Mouse (Mus musculus): ENCODE measurements around the gene Clk1. TPM values are rescaled to one million over a fixed set of nuclear protein-coding genes. Genes with fewer than 3 reads are reported as not detected.
"Not testable (repeated sequence)": the region's sequence is repeated elsewhere in the genome, so short reads cannot be mapped to it uniquely, and the experiment has no call there.

Clk1 gene
- polyA plus RNA-seq, 1 experiment from 2014 or later: 254 TPM

DNA sequence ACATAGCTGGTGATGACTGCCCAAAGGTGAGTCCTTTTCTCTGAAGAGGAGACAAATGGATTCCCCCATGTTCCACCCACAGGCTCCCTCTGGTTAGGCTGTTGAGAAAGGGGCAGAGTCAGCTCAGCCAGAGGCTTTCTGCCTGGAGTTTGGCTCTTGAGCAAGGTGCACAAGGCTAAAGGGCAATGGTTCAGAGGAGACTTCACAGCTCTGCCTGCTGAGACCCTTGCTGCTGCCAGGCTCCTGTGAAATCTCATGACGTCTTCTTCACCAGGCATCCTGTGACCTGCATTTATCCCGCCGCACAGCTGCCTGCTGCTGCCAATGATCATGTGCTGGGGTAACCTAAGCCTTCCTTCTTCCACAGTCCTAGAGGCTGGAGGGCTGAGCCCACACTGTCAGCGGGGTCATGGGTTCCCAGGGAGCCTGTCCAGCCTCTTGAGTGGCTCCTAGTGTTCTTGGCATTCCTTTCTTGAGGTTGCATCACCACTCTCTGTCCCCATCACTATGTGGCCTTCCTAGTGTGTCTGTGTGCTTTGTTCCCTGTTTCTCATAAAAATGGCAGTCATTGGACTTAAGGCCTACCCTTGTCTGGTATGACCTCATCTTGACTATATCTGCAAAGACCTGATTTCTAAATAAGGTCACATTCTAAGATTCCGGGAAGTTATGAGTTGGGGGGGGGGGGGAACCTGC lies 41.1 kb downstream of the Clk1 start:
- no peak overlapping the region for H3K9ac ChIP-seq (replicated peaks; ENCODE audit: low read depth, low read length)
- no peaks in the 10 kb centered on the region for H3K27me3 ChIP-seq (ENCODE audit: control insufficient read depth, insufficient read depth, low read length)
- H3K4me2 ChIP-seq (replicated peaks; ENCODE audit: low read depth, low read length): no peak overlapping the region
- no peaks in the 10 kb centered on the region for H3K4me1 ChIP-seq (ENCODE audit: control insufficient read depth, insufficient read depth, low read length)
- WGBS: 73% methylated on average over 5 of the region's 5 CpGs
- no peaks in the 10 kb centered on the region for H3K9me3 ChIP-seq (ENCODE audit: control insufficient read depth, low read depth, low read length)
- ATAC-seq (ENCODE audit: insufficient number of reproducible peaks, insufficient read depth, low FRiP score, low read depth): no peak
- no peaks in the 10 kb centered on the region for H3K36me3 ChIP-seq (ENCODE audit: control insufficient read depth, insufficient read depth, low read length)
- no peak overlapping the region for H3K4me3 ChIP-seq (ENCODE audit: low read depth, low read length)
- H3K27ac ChIP-seq (ENCODE audit: low read length): no peak overlapping the region

DNA sequence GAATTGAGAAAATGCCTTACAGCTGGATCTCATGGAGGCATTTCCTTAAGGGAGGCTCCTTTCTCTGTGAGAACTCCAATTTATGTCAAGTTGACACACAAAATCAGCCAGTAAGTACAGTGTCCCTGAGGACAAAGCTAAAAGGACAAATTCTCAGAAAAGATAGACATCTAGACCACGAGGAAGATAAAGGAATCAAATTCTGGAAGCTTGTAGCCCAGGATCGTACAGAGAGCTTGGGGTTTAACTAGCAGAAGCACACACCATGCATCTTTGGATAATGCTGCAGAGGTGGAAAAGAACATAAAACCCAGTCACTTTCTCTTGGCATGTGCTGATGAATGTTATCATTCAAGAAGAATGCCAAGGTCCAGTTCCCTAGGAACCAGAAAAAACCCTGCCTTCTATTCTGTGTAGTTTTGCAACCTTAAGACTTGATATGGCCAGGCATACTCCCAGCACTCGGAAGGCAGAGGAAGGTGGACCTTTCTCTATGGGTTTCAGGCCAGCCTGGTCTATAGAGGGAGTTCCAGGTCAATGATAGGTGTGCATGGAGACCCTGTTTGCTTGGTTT lies 48.2 kb downstream of the Clk1 start:
- Histone ChIP-seq H3K27me3 (ENCODE audit: control insufficient read depth, insufficient read depth, low read length) (no peaks in the 10 kb centered on the region), H3K27ac (ENCODE audit: low read length) (no peak overlapping the region), H3K36me3 (ENCODE audit: control insufficient read depth, insufficient read depth, low read length) (no peaks in the 10 kb centered on the region), H3K9ac (replicated peaks; ENCODE audit: low read depth, low read length) (no peak overlapping the region), H3K4me2 (replicated peaks; ENCODE audit: low read depth, low read length) (no peak overlapping the region), H3K9me3 (ENCODE audit: control insufficient read depth, low read depth, low read length) (no peaks in the 10 kb centered on the region), H3K4me3 (ENCODE audit: low read depth, low read length) (no peak overlapping the region), H3K4me1 (ENCODE audit: control insufficient read depth, insufficient read depth, low read length) (no peaks in the 10 kb centered on the region)
- WGBS: 78% methylated on average over 3 of the region's 3 CpGs
- ATAC-seq (ENCODE audit: insufficient number of reproducible peaks, insufficient read depth, low FRiP score, low read depth): no peak

DNA sequence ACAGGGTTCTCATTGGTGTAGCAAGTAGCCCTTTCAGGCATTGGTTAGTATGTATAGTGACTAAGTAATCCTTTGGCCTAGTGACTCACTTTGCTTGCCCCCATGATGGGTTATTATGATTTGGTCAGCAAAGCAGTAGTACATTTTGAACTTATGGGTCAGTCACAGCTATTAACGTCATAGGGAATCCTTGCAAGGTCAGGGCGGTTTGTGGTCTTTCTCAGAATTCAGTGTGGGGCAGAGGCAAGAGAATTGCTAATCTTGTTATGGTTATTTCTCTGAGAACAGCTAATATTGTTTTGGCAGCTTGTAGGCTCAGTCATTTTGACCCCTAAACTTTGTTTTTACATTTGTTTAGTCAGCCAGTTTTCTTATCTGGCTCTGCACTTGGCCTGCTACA lies 49.6 kb downstream of the Clk1 start:
- ATAC-seq (ENCODE audit: insufficient number of reproducible peaks, insufficient read depth, low FRiP score, low read depth); H3K27me3 ChIP-seq (ENCODE audit: control insufficient read depth, insufficient read depth, low read length); H3K27ac ChIP-seq (ENCODE audit: low read length); H3K4me1 ChIP-seq (ENCODE audit: control insufficient read depth, insufficient read depth, low read length); H3K4me2 ChIP-seq (replicated peaks; ENCODE audit: low read depth, low read length); H3K9ac ChIP-seq (replicated peaks; ENCODE audit: low read depth, low read length); H3K36me3 ChIP-seq (ENCODE audit: control insufficient read depth, insufficient read depth, low read length); H3K4me3 ChIP-seq (ENCODE audit: low read depth, low read length); H3K9me3 ChIP-seq (ENCODE audit: control insufficient read depth, low read depth, low read length): not testable (repeated sequence)
- 71% methylated on average over 2 of the region's 2 CpGs for WGBS

DNA sequence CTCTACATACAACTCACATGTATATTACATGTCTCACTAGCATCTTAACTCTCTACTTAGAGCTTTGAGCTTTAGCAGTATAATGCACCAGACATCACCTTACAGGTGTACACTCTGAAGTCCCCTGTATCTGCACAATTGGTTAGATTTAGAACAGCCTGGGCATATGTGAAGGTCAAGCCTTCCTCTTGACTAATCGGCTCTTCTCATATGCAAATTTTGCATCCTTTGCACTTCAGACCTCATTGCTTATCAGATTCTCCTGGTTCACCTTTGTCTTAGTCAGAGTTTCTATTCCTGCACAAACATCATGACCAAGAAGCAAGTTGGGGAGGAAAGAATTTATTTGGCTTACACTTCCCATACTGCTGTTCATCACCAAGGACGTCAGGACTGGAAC lies 54.1 kb downstream of the Clk1 start:
- H3K4me3 ChIP-seq (ENCODE audit: low read depth, low read length): no peak overlapping the region
- H3K36me3 ChIP-seq (ENCODE audit: control insufficient read depth, insufficient read depth, low read length): no peaks in the 10 kb centered on the region
- WGBS: 75% methylated on average over 2 of the region's 2 CpGs
- H3K27ac ChIP-seq (ENCODE audit: low read length): no peak overlapping the region
- H3K4me1 ChIP-seq (ENCODE audit: control insufficient read depth, insufficient read depth, low read length): no peaks in the 10 kb centered on the region
- H3K9me3 ChIP-seq (ENCODE audit: control insufficient read depth, low read depth, low read length): no peaks in the 10 kb centered on the region
- H3K4me2 ChIP-seq (replicated peaks; ENCODE audit: low read depth, low read length): no peak overlapping the region
- no peak overlapping the region for H3K9ac ChIP-seq (replicated peaks; ENCODE audit: low read depth, low read length)
- H3K27me3 ChIP-seq (ENCODE audit: control insufficient read depth, insufficient read depth, low read length): no peaks in the 10 kb centered on the region
- no peak for ATAC-seq (ENCODE audit: insufficient number of reproducible peaks, insufficient read depth, low FRiP score, low read depth)

DNA sequence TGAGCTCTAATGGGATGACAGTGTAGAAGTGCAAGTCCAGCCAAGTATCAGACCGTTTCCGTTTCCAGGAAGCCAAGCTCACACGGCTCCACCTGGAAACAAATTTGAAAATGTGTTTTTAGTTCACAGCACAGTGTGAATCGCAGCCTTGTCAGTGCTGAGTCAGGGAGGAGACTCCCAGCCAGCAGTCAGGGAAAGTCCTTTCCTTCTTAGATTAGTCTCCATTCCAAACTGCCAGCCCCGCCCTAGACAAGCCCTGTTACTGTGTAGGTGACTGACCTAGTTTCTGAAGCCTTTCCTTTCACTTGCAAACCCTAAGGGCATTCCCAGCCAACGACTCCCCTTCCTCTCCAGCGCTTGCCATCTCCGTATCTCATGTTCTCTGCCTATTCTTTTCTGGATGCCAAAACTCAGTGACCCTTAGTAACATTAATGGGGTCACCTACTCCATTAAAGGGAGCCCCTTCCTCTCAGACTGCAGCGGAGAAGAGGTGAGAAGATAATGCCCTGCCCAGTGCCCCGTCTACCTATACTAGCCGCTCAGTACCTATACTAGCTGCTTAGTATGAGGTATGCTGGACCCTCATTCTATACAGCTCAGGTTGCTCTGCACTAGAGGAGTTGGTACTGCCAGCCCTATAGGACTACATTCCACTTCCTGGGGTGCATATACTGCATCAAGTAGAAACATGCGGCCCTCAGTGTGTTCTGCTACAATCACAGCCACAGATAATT lies 57.0 kb downstream of the Clk1 start:
- peak; percentile 71; the same call in 1 of the 2 replicates for ATAC-seq (ENCODE audit: insufficient number of reproducible peaks, insufficient read depth, low FRiP score, low read depth)
- no peak overlapping the region for H3K9ac ChIP-seq (replicated peaks; ENCODE audit: low read depth, low read length)
- WGBS: 84% methylated on average over 12 of the region's 12 CpGs

DNA sequence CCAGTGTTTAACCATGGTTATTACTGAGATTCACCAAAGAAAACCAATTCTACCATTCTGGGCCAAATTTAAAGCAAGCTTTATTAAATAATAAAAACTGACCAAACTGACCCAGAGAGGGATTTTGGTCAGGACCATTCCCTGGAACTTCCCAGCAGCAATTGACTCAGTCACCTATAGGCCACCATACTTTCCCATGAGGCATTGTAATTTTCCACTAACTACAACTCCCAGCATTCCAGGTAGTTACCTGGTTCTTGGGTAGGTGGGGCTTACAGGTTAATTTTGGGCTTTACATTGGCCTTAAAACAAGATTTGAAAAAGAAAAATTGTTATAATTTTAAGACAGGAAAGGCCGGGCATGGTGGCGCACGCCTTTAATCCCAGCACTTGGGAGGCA lies 58.0 kb downstream of the Clk1 start:
- 98% methylated on average over 3 of the region's 3 CpGs for WGBS
- Histone ChIP-seq H3K27ac (ENCODE audit: low read length) (no peak overlapping the region), H3K4me1 (ENCODE audit: control insufficient read depth, insufficient read depth, low read length) (no peaks in the 10 kb centered on the region), H3K9me3 (ENCODE audit: control insufficient read depth, low read depth, low read length) (no peaks in the 10 kb centered on the region), H3K27me3 (ENCODE audit: control insufficient read depth, insufficient read depth, low read length) (no peaks in the 10 kb centered on the region), H3K4me2 (replicated peaks; ENCODE audit: low read depth, low read length) (no peak overlapping the region), H3K36me3 (ENCODE audit: control insufficient read depth, insufficient read depth, low read length) (no peaks in the 10 kb centered on the region), H3K4me3 (ENCODE audit: low read depth, low read length) (no peak overlapping the region), H3K9ac (replicated peaks; ENCODE audit: low read depth, low read length) (no peak overlapping the region)
- no peak for ATAC-seq (ENCODE audit: insufficient number of reproducible peaks, insufficient read depth, low FRiP score, low read depth)

More for the DNA sequence above, 57.0 kb downstream of the Clk1 start:
- Histone ChIP-seq H3K27me3 (ENCODE audit: control insufficient read depth, insufficient read depth, low read length) (no peaks in the 10 kb centered on the region), H3K9me3 (ENCODE audit: control insufficient read depth, low read depth, low read length) (no peaks in the 10 kb centered on the region), H3K27ac (ENCODE audit: low read length) (no peak overlapping the region), H3K4me1 (ENCODE audit: control insufficient read depth, insufficient read depth, low read length) (no peaks in the 10 kb centered on the region), H3K4me3 (ENCODE audit: low read depth, low read length) (no peak overlapping the region), H3K4me2 (replicated peaks; ENCODE audit: low read depth, low read length) (no peak overlapping the region), H3K36me3 (ENCODE audit: control insufficient read depth, insufficient read depth, low read length) (no peaks in the 10 kb centered on the region)

DNA sequence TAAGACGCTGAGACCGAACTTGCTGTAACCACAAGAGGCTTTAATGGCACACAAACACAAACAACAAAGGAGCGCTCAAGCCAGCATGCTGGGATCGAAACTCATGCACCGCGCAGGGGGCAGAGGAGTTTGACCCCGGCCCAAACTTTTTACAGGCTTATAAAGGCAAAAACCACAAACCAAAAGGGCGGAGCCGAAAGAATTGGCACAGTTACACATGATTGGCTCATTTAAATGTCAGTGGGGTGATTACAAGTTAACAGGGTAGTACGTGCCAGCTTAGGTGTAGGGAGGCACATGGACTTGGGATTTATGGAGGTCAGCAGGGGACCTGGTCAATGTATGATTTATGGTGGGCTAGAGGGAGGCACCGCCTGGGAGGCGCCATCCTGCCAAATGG lies 59.3 kb downstream of the Clk1 start:
- no peak for ATAC-seq (ENCODE audit: insufficient number of reproducible peaks, insufficient read depth, low FRiP score, low read depth)
- no peaks in the 10 kb centered on the region for H3K4me1 ChIP-seq (ENCODE audit: control insufficient read depth, insufficient read depth, low read length)
- H3K27me3 ChIP-seq (ENCODE audit: control insufficient read depth, insufficient read depth, low read length): no peaks in the 10 kb centered on the region
- WGBS: 94% methylated on average over 12 of the region's 12 CpGs
- H3K4me3 ChIP-seq (ENCODE audit: low read depth, low read length): no peak overlapping the region
- H3K4me2 ChIP-seq (replicated peaks; ENCODE audit: low read depth, low read length): no peak overlapping the region
- no peaks in the 10 kb centered on the region for H3K36me3 ChIP-seq (ENCODE audit: control insufficient read depth, insufficient read depth, low read length)
- H3K9ac ChIP-seq (replicated peaks; ENCODE audit: low read depth, low read length): no peak overlapping the region
- H3K9me3 ChIP-seq (ENCODE audit: control insufficient read depth, low read depth, low read length): no peaks in the 10 kb centered on the region
- no peak overlapping the region for H3K27ac ChIP-seq (ENCODE audit: low read length)

DNA sequence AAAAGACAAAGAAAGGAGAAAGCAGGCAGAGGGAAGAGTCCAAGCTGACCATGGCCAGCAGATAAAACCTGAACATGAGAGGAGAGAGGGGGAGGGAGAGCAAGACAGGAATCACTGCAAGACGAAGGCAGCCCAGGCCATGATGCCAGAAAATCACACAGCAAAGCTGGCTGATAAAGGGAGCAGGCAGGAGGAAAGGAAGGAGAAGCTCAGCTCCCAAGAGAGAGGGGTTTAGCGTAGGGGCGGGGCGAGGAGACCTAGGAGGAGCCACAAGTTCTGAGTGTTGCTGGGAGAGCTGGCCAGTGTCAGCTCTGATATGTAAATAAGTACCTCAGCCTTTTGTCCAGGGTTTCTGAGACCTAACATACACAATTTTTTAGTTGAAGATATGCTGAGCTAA lies 61.6 kb downstream of the Clk1 start:
- H3K9ac ChIP-seq (replicated peaks; ENCODE audit: low read depth, low read length): no peak overlapping the region
- no peaks in the 10 kb centered on the region for H3K27me3 ChIP-seq (ENCODE audit: control insufficient read depth, insufficient read depth, low read length)
- H3K36me3 ChIP-seq (ENCODE audit: control insufficient read depth, insufficient read depth, low read length): no peaks in the 10 kb centered on the region
- WGBS: 50% methylated on average over 4 of the region's 4 CpGs
- H3K4me2 ChIP-seq (replicated peaks; ENCODE audit: low read depth, low read length): no peak overlapping the region
- no peaks in the 10 kb centered on the region for H3K4me1 ChIP-seq (ENCODE audit: control insufficient read depth, insufficient read depth, low read length)
- ATAC-seq (ENCODE audit: insufficient number of reproducible peaks, insufficient read depth, low FRiP score, low read depth): no peak
- H3K9me3 ChIP-seq (ENCODE audit: control insufficient read depth, low read depth, low read length): no peaks in the 10 kb centered on the region
- no peak overlapping the region for H3K27ac ChIP-seq (ENCODE audit: low read length)
- no peak overlapping the region for H3K4me3 ChIP-seq (ENCODE audit: low read depth, low read length)
